Mouse (Mus musculus): ENCODE results near the gene Arid1b. TPM values are rescaled to one million over a fixed set of nuclear protein-coding genes. Genes with fewer than 3 reads are reported as not detected.

Gene Arid1b
- polyA plus RNA-seq, 1 experiment = 9.0 TPM

GRCm38 (mm10) chr17:5216965-5217546 lies 222.9 kb downstream of the Arid1b start:
- no peak for DNase-seq (ENCODE audit: low read depth, low spot score)
- 31% methylated on average over 10 of the region's 10 CpGs for WGBS

GRCm38 (mm10) chr17:5217852-5218845 lies 224.0 kb downstream of the Arid1b start:
- no peak for DNase-seq (ENCODE audit: low read depth, low spot score)
- WGBS = 84% methylated on average over 9 of the region's 9 CpGs

GRCm38 (mm10) chr17:5218955-5219557 lies 224.9 kb downstream of the Arid1b start:
- whole genome bisulfite sequencing = 87% methylated on average over 6 of the region's 6 CpGs
- no peak for DNase-seq (ENCODE audit: low read depth, low spot score)

GRCm38 (mm10) chr17:5221041-5221440 lies 226.9 kb downstream of the Arid1b start:
- 29% methylated on average over 8 of the region's 8 CpGs for WGBS
- no peak for DNase-seq (ENCODE audit: low read depth, low spot score)

- 26% methylated on average over 4 of the region's 4 CpGs for WGBS
- no peak for DNase-seq (ENCODE audit: low read depth, low spot score)
Observed at GRCm38 (mm10) chr17:5221558-5221957, 227.4 kb downstream of the Arid1b start.

GRCm38 (mm10) chr17:5222827-5223226 lies 228.7 kb downstream of the Arid1b start:
- DNase-seq (ENCODE audit: low read depth, low spot score) = no peak
- 58% methylated on average over 2 of the region's 2 CpGs for WGBS

- WGBS = 91% methylated on average over 4 of the region's 4 CpGs
- no peak for DNase-seq (ENCODE audit: low read depth, low spot score)
Observed at GRCm38 (mm10) chr17:5224932-5225331, 230.8 kb downstream of the Arid1b start.

- WGBS = 67% methylated on average over 6 of the region's 6 CpGs
- DNase-seq (ENCODE audit: low read depth, low spot score) = no peak
Observed at GRCm38 (mm10) chr17:5227136-5227535, 233.0 kb downstream of the Arid1b start.

- DNase-seq (ENCODE audit: low read depth, low spot score) = no peak
- 44% methylated on average over 14 of the region's 14 CpGs for WGBS
Observed at GRCm38 (mm10) chr17:5227950-5228615, 234.0 kb downstream of the Arid1b start.

GRCm38 (mm10) chr17:5228616-5229250 lies 234.6 kb downstream of the Arid1b start:
- no peak for DNase-seq (ENCODE audit: low read depth, low spot score)
- WGBS = 34% methylated on average over 6 of the region's 6 CpGs

- no peak for DNase-seq (ENCODE audit: low read depth, low spot score)
- 90% methylated on average over 7 of the region's 7 CpGs for WGBS
Observed at GRCm38 (mm10) chr17:5230063-5230462, 235.9 kb downstream of the Arid1b start.

- DNase-seq (ENCODE audit: low read depth, low spot score) = no peak
- 32% methylated on average over 2 of the region's 2 CpGs for WGBS
Observed at GRCm38 (mm10) chr17:5232180-5232579, 238.0 kb downstream of the Arid1b start.

GRCm38 (mm10) chr17:5233991-5234390 lies 239.9 kb downstream of the Arid1b start:
- DNase-seq (ENCODE audit: low read depth, low spot score) = no peak
- 100% methylated on average over 1 of the region's 1 CpGs for WGBS

GRCm38 (mm10) chr17:5235057-5235456 lies 240.9 kb downstream of the Arid1b start:
- 20% methylated on average over 9 of the region's 9 CpGs for WGBS
- DNase-seq (ENCODE audit: low read depth, low spot score) = peak; percentile 66

- 45% methylated on average over 3 of the region's 3 CpGs for WGBS
- DNase-seq (ENCODE audit: low read depth, low spot score) = no peak
Observed at GRCm38 (mm10) chr17:5237765-5238164, 243.6 kb downstream of the Arid1b start.

GRCm38 (mm10) chr17:5238387-5239245 lies 244.5 kb downstream of the Arid1b start:
- WGBS = 25% methylated on average over 16 of the region's 16 CpGs
- no peak for DNase-seq (ENCODE audit: low read depth, low spot score)

- WGBS = 90% methylated on average over 2 of the region's 2 CpGs
- DNase-seq (ENCODE audit: low read depth, low spot score) = no peak
Observed at GRCm38 (mm10) chr17:5244526-5244925, 250.4 kb downstream of the Arid1b start.

- DNase-seq (ENCODE audit: low read depth, low spot score) = no peak
- 79% methylated on average over 11 of the region's 11 CpGs for WGBS
Observed at GRCm38 (mm10) chr17:5246688-5247087, 252.6 kb downstream of the Arid1b start.

GRCm38 (mm10) chr17:5247247-5247646 lies 253.1 kb downstream of the Arid1b start:
- no peak for DNase-seq (ENCODE audit: low read depth, low spot score)
- 85% methylated on average over 7 of the region's 7 CpGs for WGBS
